Mouse (Mus musculus): Measurements from ENCODE around the gene Pcnx4. TPM values are rescaled to one million over a fixed set of nuclear protein-coding genes. Genes with fewer than 3 reads are reported as not detected.
A peak's percentile ranks its signal among the peaks of the same experiment; 100 is the strongest.

The Pcnx4 gene
- polyA plus RNA-seq (2015; fragmentation: Nextera tagmentation; extraction: Ambion mirVana) = 10.8 and 11.2 TPM in 2 replicates

DNA sequence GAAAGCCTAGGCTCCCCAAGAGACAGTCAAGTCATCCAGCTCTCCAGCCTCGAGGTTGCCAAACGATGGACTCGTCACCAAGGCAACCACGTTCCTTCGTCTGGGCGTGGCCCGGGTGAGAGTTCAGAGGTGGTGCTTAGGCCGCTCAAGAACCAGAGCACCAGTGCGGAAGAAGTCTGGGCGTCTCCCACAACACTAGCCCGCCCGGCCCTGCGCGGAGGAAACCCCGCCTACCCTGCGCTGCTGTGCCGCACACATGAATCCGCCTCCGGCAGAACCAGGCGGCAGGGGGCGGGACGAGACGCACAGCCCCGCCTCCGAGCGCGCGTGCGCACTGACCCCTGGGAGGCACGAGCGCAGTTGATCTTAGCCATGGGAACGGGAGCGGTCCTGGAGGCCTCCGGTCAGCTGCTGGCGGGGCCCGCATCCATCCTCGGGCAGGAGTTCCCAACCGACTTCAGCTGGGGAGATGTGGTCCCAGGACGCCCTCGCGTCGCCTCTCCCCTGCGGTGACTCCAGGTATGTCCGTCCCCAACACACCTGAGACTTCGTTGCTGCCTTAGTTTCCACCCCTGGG lies at the start of gene Pcnx4:
TSS of gene Pcnx4 (plus strand) at position 363 of the 577 bp plus-strand sequence.
- peak within 1 kb of the TSS; percentile 66 for H3K27ac ChIP-seq
- H3K27me3 ChIP-seq = no peaks in the 10 kb centered on the region
- peaks cover 7% of the 10 kb centered on the region for H3K4me1 ChIP-seq
- H3K9me3 ChIP-seq = no peaks in the 10 kb centered on the region
- peak within 1 kb of the TSS; percentile 67 for H3K9ac ChIP-seq
- peak within 1 kb of the TSS; percentile 69 for H3K4me3 ChIP-seq
- under 1% methylated on average over 45 of the region's 45 CpGs for WGBS
- peak; percentile 100 for ATAC-seq (ENCODE audit: borderline replicate concordance, extremely low read depth, low FRiP score, low TSS enrichment)
- peak within 1 kb of the TSS; percentile 80 for H3K4me2 ChIP-seq
- no peaks in the 10 kb centered on the region for H3K36me3 ChIP-seq

DNA sequence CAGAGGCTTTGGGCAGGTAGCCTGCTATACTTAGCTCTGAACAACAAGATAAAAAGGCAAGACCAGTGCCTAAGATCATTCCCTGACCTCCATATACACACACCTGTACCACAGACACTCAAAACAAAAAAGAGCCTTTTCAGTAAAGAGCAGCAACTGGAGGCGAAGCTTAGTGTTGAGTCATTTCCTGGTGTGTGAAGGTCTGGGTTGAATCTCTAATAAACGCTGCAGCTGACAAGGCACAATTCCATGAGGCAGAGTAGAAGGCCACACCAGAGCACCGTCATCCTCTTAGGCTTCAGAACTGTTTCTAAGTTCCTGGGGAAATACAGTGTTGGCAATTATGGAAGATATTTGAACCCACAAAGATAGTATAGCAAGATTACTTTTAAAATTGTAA lies 48.7 kb upstream of the Pcnx4 start:
- H3K4me1 ChIP-seq = no peaks in the 10 kb centered on the region
- H3K27ac ChIP-seq = no peak overlapping the region
- ATAC-seq (ENCODE audit: borderline replicate concordance, extremely low read depth, low FRiP score, low TSS enrichment) = no peak
- no peak overlapping the region for H3K4me3 ChIP-seq
- H3K9ac ChIP-seq = no peak overlapping the region
- H3K27me3 ChIP-seq = no peaks in the 10 kb centered on the region
- H3K4me2 ChIP-seq = no peak overlapping the region
- no peaks in the 10 kb centered on the region for H3K36me3 ChIP-seq
- 68% methylated on average over 3 of the region's 3 CpGs for WGBS
- no peaks in the 10 kb centered on the region for H3K9me3 ChIP-seq

DNA sequence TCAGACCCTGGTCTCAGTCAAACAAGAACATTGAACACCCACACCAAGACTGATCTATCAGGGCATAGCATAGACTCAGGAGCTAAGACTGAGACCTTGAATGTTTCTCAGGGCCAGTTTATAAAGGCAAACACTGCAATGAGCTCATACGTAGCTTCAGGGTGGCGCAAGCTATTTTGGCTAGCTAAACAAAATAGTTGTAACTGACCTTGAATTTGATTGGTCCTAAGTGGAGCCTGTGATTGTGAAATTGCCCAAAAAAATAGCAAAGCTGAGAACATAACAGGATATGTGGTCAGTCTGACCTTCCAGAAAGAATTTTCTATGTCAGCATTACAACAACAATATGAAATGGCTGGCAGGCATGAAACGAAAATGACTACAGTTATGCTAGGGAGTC lies 46.2 kb upstream of the Pcnx4 start:
- Histone ChIP-seq H3K4me2 (no peak overlapping the region), H3K36me3 (no peaks in the 10 kb centered on the region), H3K9ac (no peak overlapping the region), H3K4me1 (no peaks in the 10 kb centered on the region), H3K4me3 (no peak overlapping the region), H3K27ac (no peak overlapping the region; the same call in 1 of the 2 replicates), H3K9me3 (no peaks in the 10 kb centered on the region), H3K27me3 (no peaks in the 10 kb centered on the region)
- WGBS = 62% methylated on average over 3 of the region's 3 CpGs
- ATAC-seq (ENCODE audit: borderline replicate concordance, extremely low read depth, low FRiP score, low TSS enrichment) = no peak

DNA sequence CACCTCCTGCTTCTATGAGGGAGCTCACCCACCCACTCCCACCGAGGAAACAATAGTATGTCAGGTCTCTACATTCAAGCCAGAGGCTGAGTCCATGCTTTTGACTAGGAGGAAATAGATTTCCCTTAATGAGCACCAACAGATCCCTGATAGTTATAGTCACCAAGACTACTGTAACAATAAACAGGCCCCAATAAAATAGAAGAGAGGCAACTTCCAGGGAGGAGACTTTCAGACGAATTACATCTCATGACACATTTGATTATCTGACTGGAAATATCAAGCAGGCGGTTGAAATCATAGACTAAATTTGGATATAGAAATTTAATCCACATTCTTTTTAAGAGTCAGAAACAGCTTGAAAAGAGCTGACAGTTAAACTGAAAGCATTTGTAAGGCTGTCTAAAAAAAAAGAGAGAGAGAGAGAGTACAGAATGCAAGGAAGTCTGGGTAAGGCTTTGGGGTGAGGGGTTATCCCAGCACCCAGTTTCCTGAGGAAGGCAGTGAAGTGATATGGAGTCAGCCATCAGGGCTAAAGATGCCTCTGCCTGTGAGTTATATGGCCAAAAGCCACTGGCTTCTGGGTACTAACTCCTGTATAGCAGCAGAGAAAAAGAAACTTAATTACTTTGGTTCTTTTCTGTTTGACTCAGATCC lies 45.0 kb upstream of the Pcnx4 start:
- Histone ChIP-seq H3K4me2 (no peak overlapping the region), H3K36me3 (no peaks in the 10 kb centered on the region), H3K27ac (peak overlapping the region; percentile 55; the same call in 1 of the 2 replicates), H3K9me3 (no peaks in the 10 kb centered on the region), H3K27me3 (no peaks in the 10 kb centered on the region), H3K9ac (no peak overlapping the region), H3K4me1 (no peaks in the 10 kb centered on the region), H3K4me3 (no peak overlapping the region)
- WGBS = 46% methylated on average over 3 of the region's 3 CpGs
- no peak for ATAC-seq (ENCODE audit: borderline replicate concordance, extremely low read depth, low FRiP score, low TSS enrichment)

DNA sequence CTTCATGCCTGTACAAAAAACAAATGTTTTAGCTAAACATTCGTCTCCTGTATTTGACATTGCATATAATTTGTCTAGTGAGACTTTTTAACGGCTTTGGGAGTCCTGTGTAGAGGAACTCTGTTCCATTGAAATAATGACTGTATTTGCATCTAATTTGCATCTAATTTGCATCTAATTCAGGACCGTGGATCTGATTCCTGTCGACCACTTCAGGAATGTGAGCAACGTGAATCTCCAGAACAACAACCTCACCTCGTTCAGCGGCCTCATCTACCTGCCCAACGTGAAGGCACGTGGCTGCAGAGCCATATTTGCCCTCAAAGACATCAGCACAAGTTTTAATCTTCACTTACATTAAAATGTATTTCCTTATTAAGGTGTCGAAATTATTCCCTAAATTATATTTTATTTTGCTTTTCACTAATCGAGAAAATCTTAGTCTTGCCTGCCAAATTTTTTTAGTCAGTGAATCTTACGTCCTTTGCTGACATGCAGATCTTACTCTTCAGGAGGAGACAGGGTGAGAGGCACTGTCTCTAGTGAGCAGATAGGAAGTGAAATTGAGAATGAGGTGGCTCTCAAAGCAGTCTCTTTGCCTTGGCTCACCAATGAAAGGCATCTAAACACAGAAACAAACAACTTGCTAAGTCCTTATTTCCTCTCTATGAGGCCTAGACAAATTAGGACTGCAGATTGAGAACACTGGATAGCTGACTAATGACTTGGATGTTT lies 39.1 kb upstream of the Pcnx4 start:
- 68% methylated on average over 12 of the region's 12 CpGs for WGBS
- H3K4me2 ChIP-seq = no peak overlapping the region
- no peak for ATAC-seq (ENCODE audit: borderline replicate concordance, extremely low read depth, low FRiP score, low TSS enrichment)
- H3K9me3 ChIP-seq = no peaks in the 10 kb centered on the region
- no peaks in the 10 kb centered on the region for H3K36me3 ChIP-seq
- no peaks in the 10 kb centered on the region for H3K4me1 ChIP-seq
- no peaks in the 10 kb centered on the region for H3K27me3 ChIP-seq
- H3K4me3 ChIP-seq = no peak overlapping the region
- H3K27ac ChIP-seq = no peak overlapping the region
- H3K9ac ChIP-seq = no peak overlapping the region

DNA sequence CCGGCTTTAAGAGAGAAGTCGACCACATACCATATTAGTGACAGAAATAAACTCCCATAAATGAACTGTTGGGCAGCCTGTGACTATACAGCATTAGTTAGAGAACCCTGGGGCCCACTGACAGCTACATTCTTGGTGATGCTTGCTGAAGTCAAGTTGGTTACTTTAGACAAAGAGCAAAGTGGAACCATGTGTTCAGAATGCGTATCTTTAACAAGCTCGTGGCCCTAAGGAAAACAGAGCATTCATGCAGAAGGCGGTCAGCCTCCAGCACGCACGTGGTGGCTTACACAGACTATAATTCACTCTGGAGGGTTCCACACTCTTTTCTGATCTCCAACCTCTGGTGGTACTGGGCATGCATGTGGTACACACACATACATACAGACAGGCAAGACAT lies 26.6 kb upstream of the Pcnx4 start:
- ATAC-seq (ENCODE audit: borderline replicate concordance, extremely low read depth, low FRiP score, low TSS enrichment) = no peak
- WGBS = 78% methylated on average over 7 of the region's 7 CpGs

GRCm38 (mm10) chr12:72515446-72515845 lies 20.7 kb upstream of the Pcnx4 start:
- H3K9ac ChIP-seq = no peak overlapping the region
- no peak for ATAC-seq (ENCODE audit: borderline replicate concordance, extremely low read depth, low FRiP score, low TSS enrichment)
- 61% methylated on average over 3 of the region's 3 CpGs for WGBS

More for the DNA sequence above, 26.6 kb upstream of the Pcnx4 start:
- Histone ChIP-seq H3K27me3 (no peaks in the 10 kb centered on the region), H3K9ac (no peak overlapping the region), H3K9me3 (no peaks in the 10 kb centered on the region), H3K36me3 (no peaks in the 10 kb centered on the region), H3K4me1 (no peaks in the 10 kb centered on the region), H3K4me2 (no peak overlapping the region), H3K4me3 (no peak overlapping the region), H3K27ac (no peak overlapping the region)

GRCm38 (mm10) chr12:72518114-72518728 lies 18.0 kb upstream of the Pcnx4 start:
- Histone ChIP-seq H3K27ac (no peak overlapping the region), H3K9me3 (no peaks in the 10 kb centered on the region), H3K4me3 (no peak overlapping the region), H3K9ac (no peak overlapping the region), H3K36me3 (no peaks in the 10 kb centered on the region), H3K27me3 (no peaks in the 10 kb centered on the region), H3K4me1 (no peaks in the 10 kb centered on the region), H3K4me2 (no peak overlapping the region)
- WGBS = 85% methylated on average over 12 of the region's 12 CpGs
- ATAC-seq (ENCODE audit: borderline replicate concordance, extremely low read depth, low FRiP score, low TSS enrichment) = no peak

More at GRCm38 (mm10) chr12:72515446-72515845, 20.7 kb upstream of the Pcnx4 start:
- no peaks in the 10 kb centered on the region for H3K36me3 ChIP-seq
- no peaks in the 10 kb centered on the region for H3K9me3 ChIP-seq
- no peaks in the 10 kb centered on the region for H3K4me1 ChIP-seq
- H3K27ac ChIP-seq = no peak overlapping the region
- H3K27me3 ChIP-seq = no peaks in the 10 kb centered on the region
- no peak overlapping the region for H3K4me3 ChIP-seq
- H3K4me2 ChIP-seq = no peak overlapping the region

- no peak for ATAC-seq (ENCODE audit: borderline replicate concordance, extremely low read depth, low FRiP score, low TSS enrichment)
These were observed 16.8 kb upstream of the Pcnx4 start for GRCm38 (mm10) chr12:72519352-72519751.

DNA sequence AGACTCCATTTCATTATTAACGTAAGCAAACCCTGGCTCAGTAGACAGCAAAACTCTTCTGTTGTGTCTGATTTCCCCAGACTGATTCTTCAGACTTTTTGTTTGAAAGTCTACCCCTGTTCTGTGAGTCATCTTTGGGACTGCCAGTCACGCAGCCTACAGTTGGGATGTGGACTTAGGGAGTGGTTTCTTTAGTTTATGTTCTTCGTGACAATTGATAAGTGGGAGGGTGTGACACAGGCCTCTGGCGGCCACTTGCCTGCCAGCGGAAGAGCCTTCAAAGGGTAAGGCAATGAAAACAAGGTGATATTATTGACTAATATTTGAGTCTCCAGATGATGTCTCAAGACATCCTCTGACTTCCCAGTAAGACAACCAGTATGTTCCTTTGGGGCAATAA lies 16.3 kb upstream of the Pcnx4 start:
- no peak overlapping the region for H3K4me3 ChIP-seq
- ATAC-seq (ENCODE audit: borderline replicate concordance, extremely low read depth, low FRiP score, low TSS enrichment) = no peak
- WGBS = 51% methylated on average over 5 of the region's 5 CpGs

More at GRCm38 (mm10) chr12:72519352-72519751, 16.8 kb upstream of the Pcnx4 start:
- no peaks in the 10 kb centered on the region for H3K4me1 ChIP-seq
- no peak overlapping the region for H3K4me3 ChIP-seq
- H3K9me3 ChIP-seq = no peaks in the 10 kb centered on the region
- H3K4me2 ChIP-seq = no peak overlapping the region
- no peak overlapping the region for H3K27ac ChIP-seq
- whole genome bisulfite sequencing = 63% methylated on average over 9 of the region's 9 CpGs
- H3K9ac ChIP-seq = no peak overlapping the region
- H3K27me3 ChIP-seq = no peaks in the 10 kb centered on the region
- no peaks in the 10 kb centered on the region for H3K36me3 ChIP-seq

DNA sequence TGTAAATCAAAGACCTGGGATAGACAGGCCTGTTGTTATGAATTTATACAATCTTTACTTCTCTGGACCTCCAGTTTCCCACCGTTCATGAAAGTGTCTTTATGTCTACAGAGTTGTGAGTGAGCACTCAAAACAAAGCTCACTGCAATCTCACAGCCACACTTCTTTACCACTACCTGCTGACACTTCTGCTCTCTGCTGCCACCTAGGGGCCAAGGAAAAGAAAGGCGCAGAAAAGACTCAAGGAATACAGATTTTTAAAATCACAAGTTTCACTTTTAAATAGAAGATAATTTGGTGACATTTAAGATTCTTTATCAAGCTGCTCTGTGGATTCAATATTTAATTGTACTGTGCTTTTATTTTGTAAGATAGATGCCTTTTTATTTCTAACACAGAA lies 15.5 kb upstream of the Pcnx4 start:
- 5% methylated on average over 2 of the region's 2 CpGs for WGBS
- no peak for ATAC-seq (ENCODE audit: borderline replicate concordance, extremely low read depth, low FRiP score, low TSS enrichment)

More for the DNA sequence above, 16.3 kb upstream of the Pcnx4 start:
- Histone ChIP-seq H3K4me2 (no peak overlapping the region), H3K27me3 (no peaks in the 10 kb centered on the region), H3K27ac (no peak overlapping the region), H3K36me3 (no peaks in the 10 kb centered on the region), H3K4me1 (no peaks in the 10 kb centered on the region), H3K9me3 (no peaks in the 10 kb centered on the region), H3K9ac (no peak overlapping the region)

DNA sequence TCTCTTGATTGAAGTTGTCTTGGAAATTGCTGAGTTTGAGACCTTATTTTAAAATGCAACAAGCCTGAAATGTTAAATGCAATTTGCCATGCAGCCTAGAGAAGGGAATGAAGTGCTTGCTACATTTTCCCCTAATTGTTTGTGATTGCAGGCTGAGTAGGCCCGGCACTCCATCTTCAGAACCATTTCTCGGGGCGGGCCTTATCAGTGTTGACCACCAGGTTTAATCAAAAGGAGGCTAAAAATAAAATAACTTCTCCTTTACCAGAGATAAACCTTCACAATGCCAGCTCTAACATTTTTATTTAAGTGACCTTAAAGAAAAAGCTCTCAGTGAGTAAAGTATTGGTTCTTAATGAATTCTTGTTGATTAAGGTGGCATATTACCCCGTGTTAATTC lies 10.6 kb upstream of the Pcnx4 start:
- no peak overlapping the region for H3K27ac ChIP-seq
- WGBS = 48% methylated on average over 4 of the region's 4 CpGs
- no peaks in the 10 kb centered on the region for H3K36me3 ChIP-seq
- no peak overlapping the region for H3K9ac ChIP-seq
- no peak overlapping the region for H3K4me2 ChIP-seq
- H3K9me3 ChIP-seq = no peaks in the 10 kb centered on the region
- H3K4me1 ChIP-seq = no peaks in the 10 kb centered on the region
- no peak for ATAC-seq (ENCODE audit: borderline replicate concordance, extremely low read depth, low FRiP score, low TSS enrichment)
- H3K27me3 ChIP-seq = no peaks in the 10 kb centered on the region
- H3K4me3 ChIP-seq = no peak overlapping the region

More for the DNA sequence above, 15.5 kb upstream of the Pcnx4 start:
- Histone ChIP-seq H3K4me3 (no peak overlapping the region), H3K27me3 (no peaks in the 10 kb centered on the region), H3K9me3 (no peaks in the 10 kb centered on the region), H3K4me1 (no peaks in the 10 kb centered on the region), H3K9ac (no peak overlapping the region), H3K4me2 (no peak overlapping the region), H3K27ac (no peak overlapping the region), H3K36me3 (no peaks in the 10 kb centered on the region)
